Mouse (Mus musculus) gastrocnemius, postnatal 36 days (tissue): ENCODE measurements at regions not wholly inside any gene's neighbourhood (a gene's known extent, or its start where the extent isn't known, plus 50 kb on each side); places are given as distances from the start of the nearest gene placed in this dataset.

ENCODE experiments used
- DNase-seq, 2 experiments: peaks; one replicate each; pipeline ENCODE4 v3.0.0; 2022
- intact Hi-C: fragments of 180-260 bp; cut with DNase I; formaldehyde crosslinking; loops from one replicate; pipeline ENCODE4 v1.15.1; 2025

DNA sequence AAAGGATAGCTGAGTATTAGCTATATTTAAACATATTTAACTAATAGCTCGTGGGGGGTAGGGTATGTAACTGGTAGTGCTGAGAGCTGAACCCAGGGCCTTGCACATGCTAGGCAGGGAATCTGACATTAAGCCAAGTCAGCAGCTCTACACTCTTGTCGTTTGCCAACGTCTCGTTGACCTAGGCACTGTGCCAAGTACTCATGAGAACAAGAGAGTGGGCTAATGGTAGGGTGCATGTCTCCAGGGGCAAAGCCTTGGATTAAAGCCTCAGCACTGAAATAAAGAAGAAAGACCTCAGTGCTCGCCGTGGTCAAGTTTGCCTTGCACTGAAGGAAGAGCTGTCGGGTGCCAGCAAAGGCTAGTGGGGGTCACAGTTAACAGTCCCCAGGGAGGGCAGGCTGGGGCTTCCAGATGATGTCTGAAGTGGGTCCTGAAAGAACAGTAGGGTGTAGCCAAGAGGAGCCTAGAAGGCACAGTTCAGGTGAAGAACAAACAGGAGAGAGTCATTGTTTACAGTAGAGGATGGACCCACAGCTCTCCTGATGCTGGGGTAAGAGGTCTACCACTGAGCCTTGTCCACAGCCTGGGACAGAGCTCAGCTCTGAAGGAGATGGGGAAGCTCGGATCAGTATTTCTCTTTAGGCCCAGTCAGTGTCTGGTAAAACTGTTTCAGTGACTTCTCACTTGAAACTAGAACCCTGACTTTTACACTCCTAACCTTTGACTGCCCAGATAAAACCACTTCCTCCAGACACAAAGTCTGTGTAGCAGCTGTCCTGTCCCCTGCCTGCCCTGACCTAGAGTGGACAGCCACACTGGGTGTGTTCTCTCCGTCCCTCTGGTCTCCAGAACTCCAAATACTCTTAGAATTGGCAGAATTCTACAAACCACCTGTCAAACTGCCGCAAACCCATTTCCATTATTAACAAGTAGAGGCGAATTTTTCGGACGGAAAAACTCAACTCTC, 121.7 kb upstream of the Jarid2 start:
- DNase-seq = no peak
- intact Hi-C loops = no loop called here

DNA sequence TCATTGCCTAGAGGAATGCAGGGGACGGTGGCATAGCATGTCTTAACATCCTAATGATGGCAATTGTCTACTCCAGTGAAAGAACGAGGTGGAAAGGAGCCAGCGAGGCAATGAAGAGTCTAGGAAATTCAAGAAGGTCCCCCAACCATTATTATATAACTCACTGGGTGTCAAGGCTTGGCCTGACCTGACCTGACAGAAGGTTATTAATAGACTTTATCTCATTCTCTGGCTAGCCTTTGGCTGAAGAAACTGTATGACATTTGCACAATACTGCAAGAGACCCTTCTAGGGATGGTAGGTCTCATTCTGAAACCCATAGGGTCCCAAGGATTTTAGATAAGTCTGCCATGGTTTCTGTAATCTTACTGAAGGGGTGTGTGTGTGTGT, 121.0 kb upstream of the Jarid2 start:
- no peak for DNase-seq
- intact Hi-C loops = no loop called here

DNA sequence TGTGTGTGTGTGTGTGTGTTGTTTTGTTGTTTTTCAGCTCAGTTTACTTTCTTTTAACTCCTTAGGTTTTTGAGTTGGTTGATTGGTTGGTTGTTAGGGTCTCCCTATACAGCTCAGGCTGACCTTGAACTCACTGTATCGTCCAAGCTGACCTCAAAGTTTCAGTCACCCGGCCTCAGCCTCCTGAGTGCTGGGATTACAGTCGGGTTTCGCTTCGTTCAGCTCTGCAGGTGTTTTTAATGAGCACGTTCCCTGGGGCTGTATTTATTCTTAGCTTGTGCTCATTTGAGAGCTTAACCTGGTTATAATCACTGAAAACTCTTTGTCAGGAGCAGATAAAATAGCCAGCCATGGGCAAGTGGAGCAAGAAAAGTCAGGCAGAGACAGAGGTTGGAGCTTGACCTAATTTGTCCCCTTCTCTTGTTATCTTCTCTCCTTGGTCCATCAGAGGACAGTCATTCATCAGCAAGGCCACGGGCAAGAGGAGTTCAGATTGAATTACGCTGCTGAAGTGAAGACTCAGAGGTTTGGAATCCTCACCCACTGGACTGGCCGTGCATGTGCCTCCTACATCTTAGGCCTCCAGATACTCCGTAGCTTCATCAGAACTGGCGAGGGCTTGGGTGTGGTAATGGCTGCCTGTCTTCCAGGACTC, 120.5 kb upstream of the Jarid2 start:
- no peak for DNase-seq

DNA sequence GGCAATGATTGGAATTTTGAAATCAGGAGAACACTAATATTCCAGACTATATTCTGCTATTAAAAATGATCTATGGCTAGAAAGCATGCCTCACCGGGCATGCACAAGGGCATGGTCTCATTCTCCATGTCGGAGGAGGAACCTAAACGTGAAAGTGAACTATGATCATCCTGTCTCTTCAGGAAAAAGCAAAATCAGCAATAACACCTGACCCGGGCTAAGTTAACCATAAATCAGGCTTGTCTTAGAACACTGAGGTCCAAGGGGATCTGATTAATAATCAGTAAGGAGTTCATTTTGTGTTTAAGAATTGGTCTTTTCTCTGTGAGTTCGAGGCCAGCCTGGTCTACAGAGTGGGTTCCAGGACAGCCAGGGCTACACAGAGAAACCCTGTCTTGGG, 119.7 kb upstream of the Jarid2 start:
- DNase-seq = no peak
- intact Hi-C loops = no loop called here

More for the DNA sequence above, 120.5 kb upstream of the Jarid2 start:
- intact Hi-C loops = no loop called here

DNA sequence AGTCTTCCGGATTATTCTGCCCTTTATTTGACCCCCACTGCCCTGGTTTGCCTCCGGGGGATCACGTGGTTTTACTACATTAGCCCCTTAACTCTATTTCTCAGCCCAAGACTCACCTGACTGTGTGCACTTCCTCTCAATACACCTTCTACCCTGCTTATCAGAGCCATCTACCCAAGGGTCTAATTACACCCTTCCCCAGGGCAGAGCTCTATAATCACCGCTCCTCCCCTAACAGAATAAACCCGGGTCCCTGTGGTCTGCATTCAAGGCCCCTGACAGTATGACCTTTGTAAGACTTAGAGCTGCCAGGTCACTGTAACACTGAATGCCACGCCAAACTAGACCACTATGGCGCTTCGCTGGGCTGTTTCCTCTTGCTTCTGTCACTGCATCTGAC, 113.6 kb upstream of the Jarid2 start:
- DNase-seq = no peak
- intact Hi-C loops = no loop called here

DNA sequence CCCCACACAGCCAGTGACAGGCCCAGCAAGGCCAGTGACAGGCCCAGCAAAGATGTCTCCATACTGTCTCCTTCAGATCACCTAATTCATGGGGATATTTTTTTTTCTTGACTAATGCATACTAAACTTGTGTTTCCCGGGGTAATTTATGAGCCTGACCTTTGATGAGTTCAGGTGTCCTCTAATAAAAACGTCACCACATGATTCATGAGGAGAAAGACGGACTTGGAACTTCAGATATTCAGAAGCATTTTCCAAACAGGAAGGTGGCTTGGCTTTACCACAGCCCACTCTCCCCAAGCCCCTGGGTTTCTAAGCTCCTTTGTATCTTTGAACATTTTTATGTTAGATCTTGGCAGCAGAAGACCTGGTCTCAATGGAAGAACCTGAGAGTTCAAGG, 110.9 kb upstream of the Jarid2 start:
- no peak for DNase-seq
- intact Hi-C loops = no loop called here

- intact Hi-C loops = no loop called here
- no peak for DNase-seq
Observed at GRCm38 (mm10) chr13:44622661-44623355, 106.5 kb upstream of the Jarid2 start.

GRCm38 (mm10) chr13:44624716-44625115, 104.6 kb upstream of the Jarid2 start:
- DNase-seq = no peak
- intact Hi-C loops = no loop called here

DNA sequence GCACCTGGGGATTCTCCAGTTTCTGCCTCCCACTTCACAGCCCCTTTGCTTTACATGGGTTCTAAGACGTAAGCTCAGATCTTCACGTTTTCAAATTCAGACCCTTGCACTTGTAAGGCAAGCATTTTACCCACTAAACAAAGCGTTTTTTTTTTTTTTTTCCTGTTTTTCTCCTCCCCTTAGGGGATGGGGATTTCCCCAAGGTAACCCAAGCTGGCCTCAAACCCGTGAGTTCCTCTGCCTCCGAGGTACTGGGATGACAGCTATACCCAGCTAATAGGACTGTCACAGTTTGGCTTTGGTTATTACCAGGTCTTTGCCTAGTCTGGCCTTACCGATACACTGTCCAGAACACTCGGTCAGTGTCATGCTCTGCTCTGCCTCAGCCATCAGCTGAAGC, 103.5 kb upstream of the Jarid2 start:
- intact Hi-C loops = no loop called here
- no peak for DNase-seq

DNA sequence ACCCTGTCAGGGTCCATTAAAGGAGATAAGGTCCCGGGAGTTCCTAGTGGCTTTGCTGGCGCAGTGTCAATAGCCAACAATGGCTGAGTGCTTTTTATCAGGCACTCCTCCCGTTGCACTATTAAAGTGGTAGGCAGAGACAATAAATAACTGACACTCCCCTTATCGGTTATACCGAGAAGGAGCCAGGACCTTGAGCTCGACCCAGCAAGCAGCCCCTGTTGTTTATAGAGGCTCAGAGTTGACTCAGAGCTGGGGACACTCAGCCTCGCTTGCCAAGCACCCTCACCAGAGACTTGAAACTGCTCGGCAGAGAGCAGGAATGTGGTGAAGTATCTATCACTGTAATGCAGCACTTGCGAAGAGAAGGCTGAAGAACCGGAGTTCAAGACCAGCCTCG, 102.5 kb upstream of the Jarid2 start:
- intact Hi-C loops = no loop called here
- no peak for DNase-seq

DNA sequence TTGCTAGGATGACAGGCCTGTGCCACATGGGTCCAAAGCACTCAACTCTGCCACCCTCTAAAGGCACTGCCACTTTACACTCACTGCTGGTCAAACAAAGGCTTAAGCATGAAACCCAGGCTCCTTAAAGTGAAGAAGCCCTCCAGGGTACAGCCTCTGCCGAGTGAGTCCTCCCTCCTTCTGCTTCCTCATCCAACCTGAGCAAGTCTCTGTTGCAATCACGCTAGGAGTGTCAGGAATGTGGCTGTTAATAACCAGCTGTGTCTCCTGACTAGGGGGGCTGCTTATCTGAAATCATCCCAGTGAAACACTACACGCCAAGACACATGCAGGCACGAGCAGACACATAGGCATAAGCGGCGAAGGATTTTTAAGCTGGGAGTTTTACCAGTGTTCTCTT, 99.2 kb upstream of the Jarid2 start:
- DNase-seq = no peak

GRCm38 (mm10) chr13:44634616-44635015, 94.7 kb upstream of the Jarid2 start:
- no peak for DNase-seq
- intact Hi-C loops = no loop called here

More for the DNA sequence above, 99.2 kb upstream of the Jarid2 start:
- intact Hi-C loops = no loop called here

DNA sequence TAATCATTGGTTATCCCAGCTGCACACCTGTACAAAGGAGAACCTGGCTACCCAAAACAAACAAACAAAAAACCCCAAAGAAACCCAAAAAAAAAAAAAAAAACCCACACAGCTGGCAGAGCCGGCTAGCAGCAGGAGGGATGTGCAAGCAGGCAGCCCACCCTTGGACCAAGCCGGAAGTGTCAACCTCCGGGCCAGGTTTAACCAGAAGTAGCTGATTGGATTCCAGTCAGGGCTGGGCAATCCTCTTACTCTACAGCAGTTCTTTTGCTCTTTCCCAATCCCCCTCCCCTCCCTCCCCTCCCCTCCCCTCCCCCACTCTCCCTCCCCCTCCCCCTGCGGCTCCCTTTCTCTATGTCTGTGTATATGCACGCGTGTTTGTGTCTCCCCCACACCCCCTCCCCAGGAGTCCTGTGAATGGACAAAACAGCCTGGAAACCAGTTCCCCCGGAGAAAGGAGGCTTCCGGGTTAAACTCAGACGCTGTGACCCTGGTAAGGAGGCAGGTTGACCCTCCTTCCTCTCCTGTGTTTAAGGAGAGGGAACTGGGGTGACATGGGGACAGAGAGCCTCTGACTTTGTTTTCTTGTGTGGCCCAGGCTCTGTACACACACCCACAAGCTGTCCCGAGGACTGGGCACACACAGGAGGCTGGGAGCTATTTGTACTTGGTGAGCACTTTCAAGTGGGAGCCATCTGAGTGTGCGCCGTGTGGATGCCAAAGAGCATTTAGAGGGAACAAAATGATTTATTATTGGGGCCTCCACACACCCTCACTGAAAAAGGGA, 93.9 kb upstream of the Jarid2 start:
- no peak for DNase-seq
- intact Hi-C loops = no loop called here

GRCm38 (mm10) chr13:44636008-44636335, 93.3 kb upstream of the Jarid2 start:
- intact Hi-C loops = no loop called here
- DNase-seq = no peak

DNA sequence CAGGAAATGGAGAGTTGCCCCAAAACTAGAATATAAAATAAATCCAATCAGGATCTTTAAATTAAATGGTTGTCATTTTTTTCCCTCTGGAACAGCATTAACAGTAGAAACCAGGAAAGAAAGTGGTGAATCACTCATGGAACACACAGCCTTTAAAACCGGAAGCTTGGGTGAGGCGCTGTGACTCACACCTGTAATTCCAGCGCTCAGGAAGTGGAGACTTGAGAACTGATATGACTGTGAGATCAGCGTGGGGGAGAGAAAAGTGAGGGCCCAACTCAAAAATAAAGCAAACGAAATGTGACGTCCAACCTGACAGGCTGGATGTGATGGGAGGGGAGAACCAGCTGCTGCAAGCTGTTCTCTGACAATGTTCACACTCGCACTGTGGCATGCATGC, 86.9 kb upstream of the Jarid2 start:
- intact Hi-C loops = no loop called here
- DNase-seq = no peak

DNA sequence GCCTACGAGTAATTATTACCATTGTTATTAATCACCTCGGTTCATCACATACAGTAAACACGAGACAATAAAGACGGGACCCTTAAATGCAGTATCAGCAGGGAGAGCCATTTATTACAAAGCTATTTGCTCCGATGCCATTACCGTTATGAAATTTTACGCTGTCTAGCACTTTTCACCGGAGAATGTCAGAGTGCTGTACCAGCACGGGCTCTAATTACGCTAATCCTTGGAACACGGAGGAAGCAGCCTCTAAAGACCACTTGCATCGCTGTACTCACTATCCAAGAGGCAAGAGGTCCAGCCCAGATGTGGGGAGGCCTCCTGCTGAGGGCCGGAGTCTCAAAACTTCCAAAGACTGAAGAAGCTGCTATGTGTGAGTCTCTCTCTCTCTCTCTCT, 79.2 kb upstream of the Jarid2 start:
- no peak for DNase-seq
- intact Hi-C loops = no loop called here

- DNase-seq = no peak
- intact Hi-C loops = no loop called here
Observed at GRCm38 (mm10) chr13:44651259-44652238, 77.7 kb upstream of the Jarid2 start.

GRCm38 (mm10) chr13:44657905-44658414, 71.3 kb upstream of the Jarid2 start:
- intact Hi-C loops = no loop called here
- no peak for DNase-seq

GRCm38 (mm10) chr13:44659861-44660260, 69.4 kb upstream of the Jarid2 start:
- no peak for DNase-seq
- intact Hi-C loops = no loop called here
